Mouse (Mus musculus) MEL (cell line): ENCODE measurements around the gene Gmppa.

Experiments
- BHLHE40 ChIP-seq: IDR thresholded peaks from 2 replicates; pipeline ENCODE4 v1.6.1; 2012; ENCODE audit warnings: low read depth, mild to moderate bottlenecking, inconsistent platforms, low read length, improper control_type of control experiment, borderline replicate concordance
- CHD2 ChIP-seq: IDR thresholded peaks from 2 replicates; pipeline ENCODE4 v1.6.1; 2011; ENCODE audit warnings: low read length, improper control_type of control experiment
- CTCF ChIP-seq, 3 experiments: IDR thresholded peaks in 2 of 3; conservative IDR thresholded peaks in 1 of 3; 2 replicates each; pipeline ENCODE4 v1.5.1; 2011 to 2012; ENCODE audit warnings: low read length in 3 of 3, low read depth in 2 of 3, mild to moderate bottlenecking in 2 of 3, improper control_type of control experiment in 1 of 3, inconsistent platforms in 1 of 3, mixed read lengths in 1 of 3, moderate library complexity in 1 of 3; ENCODE audit not compliant: control insufficient read depth in 1 of 3, insufficient read depth in 1 of 3, poor library complexity in 1 of 3, severe bottlenecking in 1 of 3
- ELF1 ChIP-seq: IDR thresholded peaks from 2 replicates; pipeline ENCODE4 v1.6.1; 2014; ENCODE audit warnings: low read depth, mild to moderate bottlenecking, inconsistent platforms, low read length, improper control_type of control experiment, moderate library complexity
- JUND ChIP-seq: IDR thresholded peaks from 2 replicates; pipeline ENCODE4 v1.6.1; 2011; ENCODE audit warnings: low read depth, mild to moderate bottlenecking, improper control_type of control experiment, low read length
- MAFK ChIP-seq: IDR thresholded peaks from 2 replicates; pipeline ENCODE4 v1.6.1; 2011; ENCODE audit warnings: low read depth, mild to moderate bottlenecking, low read length, improper control_type of control experiment, borderline replicate concordance
- MXI1 ChIP-seq: IDR thresholded peaks from 2 replicates; pipeline ENCODE4 v1.6.1; 2011; ENCODE audit warnings: mild to moderate bottlenecking, low read depth, low read length, improper control_type of control experiment
- NRF1 ChIP-seq: IDR thresholded peaks from 2 replicates; pipeline ENCODE4 v1.6.1; 2014; ENCODE audit warnings: low read depth, mild to moderate bottlenecking, inconsistent platforms, low read length, improper control_type of control experiment, moderate library complexity; ENCODE audit not compliant: poor library complexity, insufficient read depth, severe bottlenecking
- POLR2A ChIP-seq, 2 experiments: IDR thresholded peaks; 2 replicates each; pipeline ENCODE4 v1.6.1; 2011 to 2012; ENCODE audit warnings: low read length in 2 of 2, mild to moderate bottlenecking in 2 of 2, control low read depth in 1 of 2, improper control_type of control experiment in 1 of 2, low read depth in 1 of 2, moderate library complexity in 1 of 2; ENCODE audit not compliant: control insufficient read depth in 1 of 2, insufficient read depth in 1 of 2, poor library complexity in 1 of 2
- RCOR1 ChIP-seq: IDR thresholded peaks from 2 replicates; pipeline ENCODE4 v1.6.1; 2012; ENCODE audit warnings: low read depth, mild to moderate bottlenecking, inconsistent platforms, low read length, improper control_type of control experiment
- TBP ChIP-seq: IDR thresholded peaks from 2 replicates; pipeline ENCODE4 v1.8.0; 2011; ENCODE audit warnings: low read depth, low read length, improper control_type of control experiment
- TCF12 ChIP-seq: IDR thresholded peaks from 2 replicates; pipeline ENCODE4 v1.6.1; 2014; ENCODE audit warnings: low read depth, mild to moderate bottlenecking, inconsistent platforms, low read length, improper control_type of control experiment, moderate library complexity
- USF2 ChIP-seq, 2 experiments: IDR thresholded peaks; 2 replicates each; pipeline ENCODE4 v1.6.1; 2011 to 2012; ENCODE audit warnings: improper control_type of control experiment in 2 of 2, low read length in 2 of 2, borderline replicate concordance in 1 of 2, inconsistent platforms in 1 of 2, low read depth in 1 of 2, mild to moderate bottlenecking in 1 of 2; ENCODE audit not compliant: insufficient read depth in 1 of 2

DNA sequence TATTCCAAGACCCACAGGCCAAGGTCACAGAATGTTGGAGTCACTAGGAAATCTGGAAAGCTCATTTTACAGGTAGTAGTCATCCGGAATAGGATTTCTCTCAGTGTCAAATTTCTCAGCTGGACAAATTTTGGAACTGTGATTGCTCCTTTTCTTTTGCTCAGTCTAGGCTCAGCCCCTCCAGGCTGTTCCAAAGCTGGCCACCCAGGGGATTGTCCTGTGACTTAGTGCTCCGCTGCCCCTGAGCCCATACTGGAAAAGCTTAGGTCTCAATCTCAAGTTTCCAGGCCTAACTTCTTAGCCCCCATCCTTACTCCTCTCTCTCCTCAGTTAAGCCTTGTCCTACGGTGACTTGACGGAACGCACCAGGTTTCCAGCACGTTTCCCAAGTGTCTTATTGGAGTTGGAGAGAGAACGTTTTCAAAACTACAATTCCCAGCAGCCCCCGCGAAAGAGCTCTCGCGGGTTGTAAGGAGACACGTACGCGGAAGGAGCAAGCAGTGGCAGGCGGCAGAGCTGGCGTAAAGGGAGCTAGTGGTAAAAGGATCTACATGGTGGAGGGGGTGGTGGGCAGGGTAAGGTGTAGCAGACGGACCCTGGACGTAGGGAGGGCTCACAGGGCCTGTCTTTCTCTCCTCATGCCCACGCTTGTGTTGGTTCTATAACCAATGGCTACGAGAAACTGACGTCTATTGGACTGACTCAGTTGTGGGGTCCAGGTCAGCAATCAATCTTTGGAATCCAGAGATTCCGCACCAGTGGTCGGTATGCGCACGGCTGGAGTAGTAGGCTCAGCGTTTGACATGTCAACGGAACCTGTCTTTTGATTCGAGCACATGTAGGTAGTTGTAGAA lies at the start of gene Gmppa:
- TF ChIP-seq CTCF (IDR thresholded peaks at IDR 0.05 in 2 of 3, conservative IDR thresholded peaks at IDR 0.05 in 1 of 3; ENCODE audit: control insufficient read depth in 1 of 3, insufficient read depth in 1 of 3, low read depth in 2 of 3, low read length in 3 of 3, poor library complexity in 1 of 3, severe bottlenecking in 1 of 3) (no peak), RCOR1 (no peak), CHD2 (peak; percentile 99), USF2 (IDR thresholded peaks at IDR 0.05; ENCODE audit: borderline replicate concordance in 1 of 2, insufficient read depth in 1 of 2, low read depth in 1 of 2, low read length in 2 of 2) (no peak), POLR2A (IDR thresholded peaks at IDR 0.05; ENCODE audit: control insufficient read depth in 1 of 2, insufficient read depth in 1 of 2, low read depth in 1 of 2, low read length in 2 of 2, poor library complexity in 1 of 2) (peak; percentile 66 to 95; a peak in 3 of 4 replicates), BHLHE40 (no peak), JUND (no peak), MAFK (no peak), TCF12 (peak; percentile 79), ELF1 (peak; percentile 100), TBP (peak; percentile 58), NRF1 (no peak), MXI1 (peak; percentile 92)
